Mouse (Mus musculus) heart, adult 2 months (tissue): ENCODE results near the gene Cda. TPM values are rescaled to one million over a fixed set of nuclear protein-coding genes. Genes with fewer than 3 reads are reported as not detected.

Experiments used
- DNase-seq, 2 experiments: peaks; one replicate each; pipeline ENCODE4 v3.0.0; 2021
- H3K27ac ChIP-seq: fragments of 200-600 bp; 2 replicates; pipeline ENCODE4 v1.8.1; 2022
- H3K27me3 ChIP-seq: fragments of 200-500 bp; 2 replicates; pipeline ENCODE4 v1.6.1; 2012; ENCODE audit warnings: mild to moderate bottlenecking, low read length, inconsistent platforms, mixed read lengths; ENCODE audit not compliant: control insufficient read depth, insufficient read depth
- H3K36me3 ChIP-seq: fragments of 200-500 bp; 2 replicates; pipeline ENCODE4 v1.6.1; 2012; ENCODE audit warnings: low read length, inconsistent platforms; ENCODE audit not compliant: control insufficient read depth, insufficient read depth
- H3K4me1 ChIP-seq: fragments of 200-500 bp; 2 replicates; pipeline ENCODE4 v1.6.1; 2011; ENCODE audit warnings: low read length; ENCODE audit not compliant: control insufficient read depth, insufficient read depth
- H3K4me3 ChIP-seq: fragments of 200-600 bp; 2 replicates; pipeline ENCODE4 v1.8.1; 2022
- H3K79me2 ChIP-seq: fragments of 200-500 bp; replicated peaks from 2 replicates; pipeline ENCODE4 v1.6.1; 2012; ENCODE audit warnings: mild to moderate bottlenecking, inconsistent platforms, low read length, moderate library complexity, mixed read lengths; ENCODE audit not compliant: control insufficient read depth, insufficient read depth
- H3K9ac ChIP-seq: fragments of 200-500 bp; 2 replicates; pipeline ENCODE4 v1.6.1; 2012; ENCODE audit warnings: low read depth, mild to moderate bottlenecking, control low read depth, inconsistent platforms, low read length, mixed read lengths
- CTCF ChIP-seq: fragments of 200-600 bp; IDR thresholded peaks from 2 replicates; pipeline ENCODE4 v1.8.1; 2022; ENCODE audit warnings: antibody characterized with exemption, mild to moderate bottlenecking, moderate library complexity
- EP300 ChIP-seq: fragments of 200-500 bp; IDR thresholded peaks from 2 replicates; pipeline ENCODE4 v1.6.1; 2011; ENCODE audit warnings: low read depth, low read length, control low read depth; ENCODE audit not compliant: insufficient read depth
- POLR2A ChIP-seq: fragments of 200-500 bp; IDR thresholded peaks from 2 replicates; pipeline ENCODE4 v1.6.1; 2011; ENCODE audit warnings: mild to moderate bottlenecking, low read depth, low read length, control low read depth; ENCODE audit not compliant: insufficient read depth
- WGBS: fragments of 180-500 bp; shearing (Covaris S2); methylation state at CpG from one replicate; pipeline ENCODE4 v1.1.7; 2018; 5-methylcytosine and 5-hydroxymethylcytosine counted together
- intact Hi-C: fragments of 180-260 bp; cut with DNase I; formaldehyde crosslinking; loops from one replicate; pipeline ENCODE4 v1.15.1; 2025
- polyA plus RNA-seq: library from polyadenylated mRNA; depleted of rRNA; stranded (reverse); fragments of >200 nt; gene quantifications from 2 replicates; pipeline ENCODE4 v1.2.3, GENCODE M21; 2012
- total RNA-seq, 2 experiments: library from RNA; stranded (reverse); gene quantifications; 2 replicates each; pipeline ENCODE4 v1.2.3; 2021

Cda gene
- total and polyA plus RNA-seq, 3 experiments = 1.4 to 3.3 (median 1.4) TPM

DNA sequence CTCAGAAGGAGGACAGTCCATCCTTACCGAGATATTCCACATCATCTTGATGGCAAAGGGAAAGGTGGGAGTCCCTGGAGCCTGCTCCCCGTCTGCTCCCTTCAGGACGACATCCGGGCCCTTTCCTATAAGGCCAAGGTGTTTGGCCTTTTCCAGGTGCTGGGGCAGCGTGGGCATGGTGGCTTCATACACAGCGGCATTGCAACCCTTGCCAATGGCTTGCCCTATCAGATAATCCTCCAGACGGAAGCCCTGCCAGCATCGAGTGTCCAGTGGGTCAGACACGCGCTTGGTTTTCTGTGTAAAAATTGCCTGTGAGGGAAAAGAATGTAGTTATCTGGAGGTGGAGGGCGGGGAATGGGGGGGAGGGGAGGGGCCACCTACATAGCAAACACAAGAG lies 47.1 kb downstream of the Cda start:
- no peak for DNase-seq
- 54% methylated on average over 11 of the region's 11 CpGs for WGBS
- no peak overlapping the region for H3K4me3 ChIP-seq
- H3K36me3 ChIP-seq = peaks cover 4% of the 10 kb centered on the region; the same call in 1 of the 2 replicates
- no peaks in the 10 kb centered on the region for H3K27me3 ChIP-seq
- no peak overlapping the region for H3K9ac ChIP-seq
- peaks cover 4% of the 10 kb centered on the region; the same call in 1 of the 2 replicates for H3K79me2 ChIP-seq
- H3K4me1 ChIP-seq = peaks cover 13% of the 10 kb centered on the region
- intact Hi-C loops = no loop called here
- no peak overlapping the region; the same call in 1 of the 2 replicates for H3K27ac ChIP-seq
- no peak for TF ChIP-seq CTCF
- no peak for TF ChIP-seq EP300
- no peak for TF ChIP-seq POLR2A

DNA sequence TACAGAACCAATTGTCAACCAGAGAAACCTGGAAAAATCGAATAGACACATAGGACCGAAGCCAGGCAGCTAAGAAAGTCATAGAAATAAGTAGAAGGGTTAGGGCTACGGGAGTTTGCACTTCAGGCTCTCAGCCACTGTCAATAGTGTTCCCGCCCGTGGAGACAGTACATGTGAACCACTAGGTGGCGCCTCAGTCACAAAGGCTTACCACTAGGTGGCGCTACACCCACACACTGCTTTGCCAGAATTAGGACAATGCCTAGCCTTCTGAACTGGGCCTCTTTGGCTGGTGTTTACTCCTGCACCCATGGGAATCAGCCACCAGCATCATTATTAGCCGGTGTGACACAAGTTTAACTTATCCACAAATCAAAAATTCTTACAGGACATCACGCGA lies 48.3 kb downstream of the Cda start:
- Histone ChIP-seq H3K9ac (no peak overlapping the region), H3K27ac (no peak overlapping the region), H3K36me3 (peaks cover 4% of the 10 kb centered on the region; the same call in 1 of the 2 replicates), H3K79me2 (peaks cover 4% of the 10 kb centered on the region; the same call in 1 of the 2 replicates), H3K27me3 (no peaks in the 10 kb centered on the region), H3K4me1 (peaks cover 13% of the 10 kb centered on the region), H3K4me3 (no peak overlapping the region)
- intact Hi-C loops = loop anchor here (1.0 to 2.0 kb wide), 2 partner anchors 59 to 107 kb away; no protein-coding TSS in a partner anchor
- DNase-seq = peak; percentile 83 to 86
- WGBS = 26% methylated on average over 10 of the region's 10 CpGs
- TF ChIP-seq POLR2A (0 out of 2 replicates have a peak, but pooled peaks have one; percentile 31), CTCF (no peak), EP300 (peak; percentile 99)

DNA sequence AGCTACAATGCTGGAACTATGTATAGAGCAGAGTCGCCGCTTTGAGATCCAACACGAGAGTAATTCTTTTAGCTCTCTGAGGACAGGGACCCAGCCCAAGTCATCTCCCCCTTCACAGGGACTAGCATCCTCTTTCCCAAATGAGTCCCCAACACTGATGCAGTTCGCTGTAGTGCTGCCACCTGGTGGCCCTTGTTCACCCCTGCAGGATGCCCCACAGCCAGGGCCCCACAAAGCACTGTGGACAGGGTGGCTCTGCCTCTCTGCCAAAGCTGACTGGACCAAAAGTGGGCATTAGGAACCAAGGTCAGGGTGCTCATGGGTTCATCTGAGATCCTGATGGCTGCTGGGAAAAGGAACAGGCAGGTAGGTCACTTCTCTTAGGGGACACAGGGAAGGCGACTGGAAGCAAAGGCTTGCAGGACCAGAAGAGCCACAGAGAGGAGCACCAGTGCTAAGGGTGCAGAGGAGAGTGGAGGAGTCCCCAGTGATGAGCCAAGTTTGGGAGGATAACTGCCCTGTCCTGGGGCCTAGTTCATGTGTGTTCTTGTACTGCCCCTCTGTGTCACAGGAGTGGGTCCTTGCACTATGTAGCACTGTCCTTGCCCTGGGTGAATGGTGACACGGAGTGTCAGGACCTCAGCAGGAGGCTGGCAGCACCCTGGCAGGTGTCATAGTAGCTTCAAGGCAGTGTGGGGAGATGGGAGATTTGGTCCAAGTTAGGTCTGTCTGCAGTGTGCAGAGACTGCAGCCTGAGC lies 49.1 kb downstream of the Cda start:
- peak; percentile 57 to 74 for DNase-seq
- 60% methylated on average over 6 of the region's 6 CpGs for WGBS
- intact Hi-C loops = loop anchor here (1.0 to 2.0 kb wide), 2 partner anchors 60 to 108 kb away; no protein-coding TSS in a partner anchor
- H3K27ac ChIP-seq = no peak overlapping the region
- H3K4me3 ChIP-seq = no peak overlapping the region
- H3K4me1 ChIP-seq = peaks cover 9% of the 10 kb centered on the region
- H3K79me2 ChIP-seq = peaks cover 4% of the 10 kb centered on the region; the same call in 1 of the 2 replicates
- TF ChIP-seq EP300 (no peak), CTCF (peak; percentile 96; the same call in 1 of the 2 replicates), POLR2A (no peak)
- H3K36me3 ChIP-seq = no peaks in the 10 kb centered on the region
- no peak overlapping the region for H3K9ac ChIP-seq
- no peaks in the 10 kb centered on the region for H3K27me3 ChIP-seq

DNA sequence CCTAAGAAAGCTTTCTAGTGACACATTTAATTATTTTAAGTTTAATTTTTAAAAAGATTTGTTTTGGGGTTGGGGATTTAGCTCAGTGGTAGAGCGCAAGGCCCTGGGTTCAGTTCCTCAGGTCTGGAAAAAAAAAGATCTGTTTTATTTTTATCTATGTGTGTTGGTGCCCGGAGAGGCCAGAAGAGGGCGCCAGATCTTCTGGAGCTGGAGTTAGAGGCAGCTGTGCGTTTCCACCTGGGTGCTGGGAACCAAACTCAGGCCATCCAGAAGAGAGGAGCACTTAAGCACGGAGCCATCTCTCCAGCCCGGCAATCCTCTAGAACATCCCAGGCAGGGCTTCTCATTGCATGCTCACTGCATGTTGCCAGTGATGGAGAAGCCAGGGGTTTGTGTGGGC lies 51.4 kb downstream of the Cda start:
- Histone ChIP-seq H3K27me3 (no peaks in the 10 kb centered on the region), H3K4me3 (no peak overlapping the region), H3K36me3 (no peaks in the 10 kb centered on the region), H3K4me1 (peaks cover 2% of the 10 kb centered on the region; the same call in 1 of the 2 replicates), H3K79me2 (no peaks in the 10 kb centered on the region), H3K9ac (no peak overlapping the region), H3K27ac (no peak overlapping the region)
- 89% methylated on average over 6 of the region's 6 CpGs for WGBS
- TF ChIP-seq POLR2A (no peak), CTCF (peak; percentile 43), EP300 (no peak)
- intact Hi-C loops = no loop called here
- DNase-seq = no peak

DNA sequence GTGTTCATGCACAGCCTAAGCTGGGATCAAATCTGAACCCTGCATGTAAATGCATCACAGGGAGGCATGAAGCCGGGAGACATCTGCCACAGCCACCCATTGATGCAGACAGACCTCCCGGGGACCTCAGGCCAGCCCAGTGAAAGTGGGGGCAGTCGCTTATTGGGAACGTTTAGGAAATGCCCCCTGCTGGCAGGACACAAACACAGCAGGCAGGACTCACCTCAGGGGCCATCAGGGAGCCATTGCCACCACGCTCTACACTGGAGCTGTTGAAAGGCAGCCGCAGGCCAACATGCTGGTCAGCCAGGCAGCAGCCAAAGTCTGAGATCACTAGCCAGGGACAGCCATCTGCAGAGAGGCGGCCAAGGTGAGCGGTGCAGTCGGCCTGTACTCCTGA lies 52.0 kb downstream of the Cda start:
- intact Hi-C loops = no loop called here

DNA sequence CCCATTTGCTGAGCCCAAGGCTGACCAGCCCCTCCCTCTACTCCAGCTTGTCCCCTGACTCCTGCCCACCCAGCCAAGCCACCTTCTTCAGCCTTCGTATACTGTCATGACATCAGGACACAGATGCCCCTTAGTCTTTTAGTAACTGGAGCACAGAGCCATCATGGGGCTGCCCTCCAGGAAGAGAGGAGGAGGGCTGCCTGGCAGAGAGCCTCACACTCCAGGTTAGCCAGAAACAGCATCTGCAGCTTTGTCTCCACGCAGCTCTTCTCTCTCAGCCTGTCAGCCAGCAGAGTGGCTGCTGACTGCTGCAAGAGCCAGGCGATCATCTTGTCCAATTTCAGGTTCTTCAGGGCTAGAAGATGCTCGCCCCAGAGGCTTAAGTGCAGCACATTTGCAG lies 54.0 kb downstream of the Cda start:
- Histone ChIP-seq H3K36me3 (no peaks in the 10 kb centered on the region), H3K27ac (no peak overlapping the region), H3K27me3 (no peaks in the 10 kb centered on the region), H3K4me1 (no peaks in the 10 kb centered on the region), H3K4me3 (no peak overlapping the region), H3K79me2 (no peaks in the 10 kb centered on the region), H3K9ac (no peak overlapping the region)
- intact Hi-C loops = no loop called here
- 86% methylated on average over 4 of the region's 4 CpGs for WGBS
- no peak for DNase-seq
- no peak for TF ChIP-seq POLR2A
- TF ChIP-seq CTCF = no peak
- no peak for TF ChIP-seq EP300

More for the DNA sequence above, 52.0 kb downstream of the Cda start:
- Histone ChIP-seq H3K27me3 (no peaks in the 10 kb centered on the region), H3K4me1 (peaks cover 2% of the 10 kb centered on the region; the same call in 1 of the 2 replicates), H3K27ac (no peak overlapping the region), H3K36me3 (no peaks in the 10 kb centered on the region), H3K9ac (no peak overlapping the region), H3K79me2 (no peaks in the 10 kb centered on the region), H3K4me3 (no peak overlapping the region)
- TF ChIP-seq CTCF = peak; percentile 63
- TF ChIP-seq POLR2A = no peak
- WGBS = 66% methylated on average over 9 of the region's 9 CpGs
- no peak for DNase-seq
